Mouse (Mus musculus) testis, adult 2 months (tissue): ENCODE measurements around the gene Ecm2. TPM values are rescaled to one million over a fixed set of nuclear protein-coding genes. Genes with fewer than 3 reads are reported as not detected.
A peak's percentile ranks its signal among the peaks of the same experiment; 100 is the strongest.

ENCODE experiments used
- H3K27ac ChIP-seq: fragments of 200-500 bp; 2 replicates; pipeline ENCODE4 v1.5.1; 2012; ENCODE audit warnings: low read depth, low read length; ENCODE audit not compliant: control insufficient read depth, insufficient read depth
- H3K27me3 ChIP-seq: fragments of 200-500 bp; 2 replicates; pipeline ENCODE4 v1.6.1; 2012; ENCODE audit warnings: mild to moderate bottlenecking, low read length, moderate library complexity; ENCODE audit not compliant: control insufficient read depth, insufficient read depth
- H3K36me3 ChIP-seq: fragments of 200-500 bp; 2 replicates; pipeline ENCODE4 v1.6.1; 2012; ENCODE audit warnings: mild to moderate bottlenecking, low read length; ENCODE audit not compliant: control insufficient read depth, insufficient read depth
- H3K4me1 ChIP-seq: fragments of 200-500 bp; 2 replicates; pipeline ENCODE4 v1.6.1; 2012; ENCODE audit warnings: low read length; ENCODE audit not compliant: control insufficient read depth, insufficient read depth
- H3K4me3 ChIP-seq: fragments of 200-500 bp; 2 replicates; pipeline ENCODE4 v1.5.1; 2012; ENCODE audit warnings: low read depth, mild to moderate bottlenecking, low read length, moderate library complexity, mixed read lengths; ENCODE audit not compliant: control insufficient read depth
- CTCF ChIP-seq: fragments of 200-500 bp; IDR thresholded peaks from 2 replicates; pipeline ENCODE4 v1.5.1; 2012; ENCODE audit warnings: low read depth, mild to moderate bottlenecking, inconsistent platforms, low read length, moderate library complexity; ENCODE audit not compliant: control insufficient read depth, insufficient read depth, insufficient replicate concordance
- POLR2A ChIP-seq: fragments of 200-500 bp; IDR thresholded peaks from 2 replicates; pipeline ENCODE4 v1.6.1; 2012; ENCODE audit warnings: low read depth, mild to moderate bottlenecking, inconsistent platforms, low read length, moderate library complexity; ENCODE audit not compliant: control insufficient read depth
- polyA plus RNA-seq: library from polyadenylated mRNA; depleted of rRNA; stranded (reverse); fragments of >200 nt; gene quantifications from 2 replicates; pipeline ENCODE4 v1.2.3, GENCODE M21; 2012

Gene Ecm2
- polyA plus RNA-seq, 1 experiment: 0.96 TPM

GRCm38 (mm10) chr13:49466393-49467075 lies 38.1 kb upstream of the Ecm2 start:
- no peaks in the 10 kb centered on the region for H3K27me3 ChIP-seq
- no peaks in the 10 kb centered on the region; the same call in 1 of the 2 replicates for H3K4me1 ChIP-seq
- TF ChIP-seq POLR2A (no peak), CTCF (no peak)
- H3K4me3 ChIP-seq: no peak overlapping the region
- H3K27ac ChIP-seq: no peak overlapping the region; the same call in 1 of the 2 replicates
- H3K36me3 ChIP-seq: no peaks in the 10 kb centered on the region

- H3K4me3 ChIP-seq: no peak overlapping the region
- H3K27ac ChIP-seq: no peak overlapping the region
- no peaks in the 10 kb centered on the region for H3K36me3 ChIP-seq
- no peaks in the 10 kb centered on the region for H3K27me3 ChIP-seq
- TF ChIP-seq POLR2A (no peak), CTCF (no peak)
- H3K4me1 ChIP-seq: peaks cover under 1% of the 10 kb centered on the region; the same call in 1 of the 2 replicates
Observed at GRCm38 (mm10) chr13:49467585-49467984, 37.0 kb upstream of the Ecm2 start.

- Histone ChIP-seq H3K27ac (no peak overlapping the region), H3K4me3 (no peak overlapping the region), H3K36me3 (no peaks in the 10 kb centered on the region), H3K27me3 (no peaks in the 10 kb centered on the region), H3K4me1 (peaks cover 2% of the 10 kb centered on the region; the same call in 1 of the 2 replicates)
- TF ChIP-seq POLR2A (no peak), CTCF (no peak)
Observed at GRCm38 (mm10) chr13:49469002-49469401, 35.6 kb upstream of the Ecm2 start.

- Histone ChIP-seq H3K4me1 (peaks cover 2% of the 10 kb centered on the region; the same call in 1 of the 2 replicates), H3K27ac (peak overlapping the region; percentile 10; the same call in 1 of the 2 replicates), H3K36me3 (no peaks in the 10 kb centered on the region), H3K4me3 (no peak overlapping the region), H3K27me3 (no peaks in the 10 kb centered on the region)
- no peak for TF ChIP-seq CTCF
- no peak for TF ChIP-seq POLR2A
Observed at GRCm38 (mm10) chr13:49470319-49470718, 34.3 kb upstream of the Ecm2 start.

GRCm38 (mm10) chr13:49470806-49471205 lies 33.8 kb upstream of the Ecm2 start:
- Histone ChIP-seq H3K4me3 (no peak overlapping the region), H3K36me3 (no peaks in the 10 kb centered on the region), H3K27me3 (no peaks in the 10 kb centered on the region), H3K4me1 (peaks cover 2% of the 10 kb centered on the region; the same call in 1 of the 2 replicates), H3K27ac (peak overlapping the region; percentile 47)
- TF ChIP-seq CTCF: no peak
- no peak for TF ChIP-seq POLR2A

- Histone ChIP-seq H3K4me1 (peaks cover 2% of the 10 kb centered on the region; the same call in 1 of the 2 replicates), H3K27me3 (no peaks in the 10 kb centered on the region), H3K36me3 (no peaks in the 10 kb centered on the region), H3K27ac (peak overlapping the region; percentile 35), H3K4me3 (no peak overlapping the region)
- no peak for TF ChIP-seq CTCF
- TF ChIP-seq POLR2A: no peak
Observed at GRCm38 (mm10) chr13:49471981-49472675, 32.5 kb upstream of the Ecm2 start.

- Histone ChIP-seq H3K36me3 (no peaks in the 10 kb centered on the region), H3K27ac (no peak overlapping the region), H3K4me1 (peaks cover 2% of the 10 kb centered on the region; the same call in 1 of the 2 replicates), H3K4me3 (no peak overlapping the region), H3K27me3 (no peaks in the 10 kb centered on the region)
- TF ChIP-seq POLR2A (no peak), CTCF (no peak)
Observed at GRCm38 (mm10) chr13:49472676-49473005, 32.0 kb upstream of the Ecm2 start.

GRCm38 (mm10) chr13:49477887-49478286 lies 26.7 kb upstream of the Ecm2 start:
- Histone ChIP-seq H3K27me3 (no peaks in the 10 kb centered on the region), H3K4me1 (no peaks in the 10 kb centered on the region), H3K4me3 (no peak overlapping the region), H3K27ac (no peak overlapping the region), H3K36me3 (no peaks in the 10 kb centered on the region)
- no peak for TF ChIP-seq CTCF
- no peak for TF ChIP-seq POLR2A
